Mouse (Mus musculus): ENCODE results near the gene Umps.

- no peak for TF ChIP-seq POLR2A (IDR thresholded peaks at IDR 0.05; ENCODE audit: insufficient read length, low read depth)
- no peak for TF ChIP-seq MYOG (IDR thresholded peaks at IDR 0.05; ENCODE audit: control insufficient read depth in 1 of 3, insufficient read depth in 1 of 3, insufficient read length in 2 of 3, low read depth in 2 of 3)
- TF ChIP-seq TCF3 (IDR thresholded peaks at IDR 0.05; ENCODE audit: insufficient read length, low read depth), result no peak
- TF ChIP-seq TCF12 (IDR thresholded peaks at IDR 0.05; ENCODE audit: insufficient read depth, poor library complexity, severe bottlenecking), result no peak
- no peak for TF ChIP-seq MAX (IDR thresholded peaks at IDR 0.05; ENCODE audit: low read depth)
- TF ChIP-seq POLR2AphosphoS2 (IDR thresholded peaks at IDR 0.05; ENCODE audit: insufficient read length, low read depth), result no peak
Observed at GRCm38 (mm10) chr16:33953008-33953407, 13.8 kb downstream of the Umps start.
